Comparison of ENCODE assay signal across 15 mouse cellular contexts in genomic region chr6:30432461-30433192, GRCm38 (mm10). TPM values are rescaled to one million over a fixed set of nuclear protein-coding genes. Genes with fewer than 3 reads are reported as not detected.
DNase-seq lines count a peak whose midpoint lies in the region; ATAC-seq and TF ChIP-seq lines count a peak whose summit lies in the region.
"Had no signal": no experiment of that assay in that cellular context is flagged by ENCODE, and none has a peak within 500 bp of the region (broad histone marks: within the 10 kb centered on the region; RNA-seq: fewer than 3 reads in every experiment).

No protein-coding gene starts in this region.

- TF ChIP-seq CTCF in cerebellum, adult 2 months (IDR thresholded peaks at IDR 0.05; ENCODE audit: borderline replicate concordance, insufficient read depth, low read depth, low read length) = no peak

- peaks cover 10% of the 10 kb centered on the region; the same call in 1 of the 2 replicates for H3K4me1 ChIP-seq in cerebellum, adult 2 months (ENCODE audit: control insufficient read depth, insufficient read depth, low read length)
- peaks cover 19% of the 10 kb centered on the region for H3K4me1 ChIP-seq in kidney, embryonic 15.5 days
- 0 out of 2 replicates have a peak, but pooled peaks cover 5% of the 10 kb centered on the region for H3K4me1 ChIP-seq in limb, embryonic 14.5 days (ENCODE audit: control insufficient read depth, insufficient read depth, low read length)

- no peak overlapping the region for H3K4me2 ChIP-seq in kidney, embryonic 15.5 days
- no peak overlapping the region for H3K4me2 ChIP-seq in limb, embryonic 14.5 days (replicated peaks; ENCODE audit: low read depth, low read length, severe bottlenecking)
- H3K4me2 ChIP-seq: liver, embryonic 15.5 days; midbrain, embryonic 11.5 days had no signal

- H3K27me3 ChIP-seq in cerebellum, adult 2 months (ENCODE audit: control insufficient read depth, insufficient read depth, low read length) = no peaks in the 10 kb centered on the region
- H3K27me3 ChIP-seq in kidney, embryonic 15.5 days = no peaks in the 10 kb centered on the region
- H3K27me3 ChIP-seq in limb, embryonic 14.5 days (ENCODE audit: control insufficient read depth, insufficient read depth, low read length) = no peaks in the 10 kb centered on the region
- H3K27me3 ChIP-seq: liver, embryonic 15.5 days had no signal

- H3K4me3 ChIP-seq in cerebellum, adult 2 months (replicated peaks; ENCODE audit: insufficient read depth, low read depth, low read length) = no peak overlapping the region
- no peak overlapping the region for H3K4me3 ChIP-seq in kidney, embryonic 15.5 days (replicated peaks)
- H3K4me3 ChIP-seq in limb, embryonic 14.5 days (replicated peaks; ENCODE audit: low read length) = no peak overlapping the region
- H3K4me3 ChIP-seq: liver, embryonic 15.5 days had no signal

- H3K9me3 ChIP-seq in kidney, embryonic 15.5 days (replicated peaks) = no peaks in the 10 kb centered on the region
- no peaks in the 10 kb centered on the region for H3K9me3 ChIP-seq in limb, embryonic 14.5 days (ENCODE audit: control insufficient read depth, low read length)
- H3K9me3 ChIP-seq: liver, embryonic 15.5 days had no signal

- no peak overlapping the region for H3K9ac ChIP-seq in kidney, embryonic 15.5 days
- H3K9ac ChIP-seq in limb, embryonic 14.5 days (ENCODE audit: low read depth, low read length, severe bottlenecking) = no peak overlapping the region
- H3K9ac ChIP-seq: liver, embryonic 15.5 days had no signal

- no peak for ATAC-seq in kidney, embryonic 15.5 days (replicated peaks; ENCODE audit: low FRiP score)
- ATAC-seq in limb, embryonic 14.5 days (ENCODE audit: low FRiP score, low read depth) = no peak
- ATAC-seq: forebrain, embryonic 16.5 days had no signal

- DNase-seq in cerebellum, adult 2 months = peak; percentile 33 to 62
- DNase-seq in cerebellum, postnatal 4 days (ENCODE audit: low spot score in 2 of 2) = no peak
- DNase-seq in kidney, adult 8-10 months = no peak
- DNase-seq in cerebellum, adult 8-10 months = peak; percentile 31
- DNase-seq in limb, embryonic 14.5 days (ENCODE audit: low spot score) = no peak
- no peak for DNase-seq in adrenal gland, adult 2 months
- no peak for DNase-seq in Muller cell, postnatal 12 days (ENCODE audit: inconsistent ontology term)
- DNase-seq: adrenal gland, postnatal 14 days; heart, adult 18-20 months; kidney, adult 2 months; thymus, adult 2 months had no signal

- H3K27ac ChIP-seq in cerebellum, adult 2 months (ENCODE audit: insufficient read depth, low read length) = no peak overlapping the region
- H3K27ac ChIP-seq in kidney, embryonic 15.5 days = peak overlapping the region; percentile 56
- H3K27ac ChIP-seq in limb, embryonic 14.5 days (replicated peaks; ENCODE audit: low read depth, low read length) = peak overlapping the region; percentile 48; the same call in 1 of the 2 replicates
- H3K27ac ChIP-seq: liver, embryonic 15.5 days had no signal

- WGBS in cerebellum, adult 2 months = 54% methylated on average over 3 of the region's 3 CpGs
- WGBS in kidney, embryonic 15.5 days = 61% methylated on average over 3 of the region's 3 CpGs
- WGBS in limb, embryonic 14.5 days = 60% methylated on average over 3 of the region's 3 CpGs

- TF ChIP-seq POLR2A in cerebellum, adult 2 months (IDR thresholded peaks at IDR 0.05; ENCODE audit: borderline replicate concordance, insufficient read depth, low read length) = no peak
- no peak for TF ChIP-seq POLR2A in limb, embryonic 14.5 days (IDR thresholded peaks at IDR 0.05; ENCODE audit: borderline replicate concordance, extremely low read depth, insufficient read depth, insufficient read length)

- peaks cover 15% of the 10 kb centered on the region for H3K36me3 ChIP-seq in kidney, embryonic 15.5 days
- H3K36me3 ChIP-seq in limb, embryonic 14.5 days (ENCODE audit: control insufficient read depth, insufficient read depth, low read length) = peaks cover 1% of the 10 kb centered on the region; the same call in 1 of the 2 replicates
- H3K36me3 ChIP-seq: liver, embryonic 15.5 days had no signal

RNA-seq across cellular contexts. Expression of gene Klhdc10, which starts 31.0 kb away (rescaled TPM):
- polyA plus RNA-seq in cerebellum, adult 2 months (2012; rRNA removed) = 84.2 and 90.8 TPM in 2 replicates
- 28.6 and 33.2 TPM in 2 replicates for polyA plus RNA-seq in kidney, embryonic 15.5 days (2015; fragmentation: Nextera tagmentation; extraction: Ambion mirVana)
- 106 and 110 TPM in 2 replicates for polyA plus RNA-seq in limb, embryonic 14.5 days (2012; rRNA removed)
- polyA plus RNA-seq in limb, embryonic 14.5 days (2014; fragmentation: Nextera tagmentation; extraction: Ambion mirVana) = 39.3 and 42.0 TPM in 2 replicates
- total RNA-seq in adrenal gland, adult 2 months (2021) = 10 to 100 TPM; 57.8 to 75.6 TPM
- 14.1 and 15.7 TPM in 2 replicates for polyA plus RNA-seq in adrenal gland, adult 2 months (2012; rRNA removed)

RNA-seq across cellular contexts. Expression of gene Zc3hc1, which starts 41.8 kb away (rescaled TPM):
- polyA plus RNA-seq in cerebellum, adult 2 months (2012; rRNA removed) = 26.6 and 30.2 TPM in 2 replicates
- polyA plus RNA-seq in kidney, embryonic 15.5 days (2015; fragmentation: Nextera tagmentation; extraction: Ambion mirVana) = 63.6 and 69.4 TPM in 2 replicates
- 41.5 and 41.8 TPM in 2 replicates for polyA plus RNA-seq in limb, embryonic 14.5 days (2012; rRNA removed)
- polyA plus RNA-seq in limb, embryonic 14.5 days (2014; fragmentation: Nextera tagmentation; extraction: Ambion mirVana) = 63.4 and 64.6 TPM in 2 replicates
- total RNA-seq in adrenal gland, adult 2 months (2021) = 10 to 100 TPM; 19.6 to 21.7 TPM
- 16.9 and 18.1 TPM in 2 replicates for polyA plus RNA-seq in adrenal gland, adult 2 months (2012; rRNA removed)

Comparison
In these comparisons a context has a peak if more than half of its experiments do, and no peak if none do; other contexts are left out.
1. DNase-seq: peak in cerebellum, adult 2 months (2 of 2) and cerebellum, adult 8-10 months (single experiment); none in cerebellum, postnatal 4 days (0 of 2), kidney, adult 8-10 months (0 of 2), limb, embryonic 14.5 days (single experiment), adrenal gland, adult 2 months (single experiment) and Muller cell, postnatal 12 days (single experiment).